Comparison of ENCODE assay signal across 8 mouse cellular contexts in the genomic region with DNA sequence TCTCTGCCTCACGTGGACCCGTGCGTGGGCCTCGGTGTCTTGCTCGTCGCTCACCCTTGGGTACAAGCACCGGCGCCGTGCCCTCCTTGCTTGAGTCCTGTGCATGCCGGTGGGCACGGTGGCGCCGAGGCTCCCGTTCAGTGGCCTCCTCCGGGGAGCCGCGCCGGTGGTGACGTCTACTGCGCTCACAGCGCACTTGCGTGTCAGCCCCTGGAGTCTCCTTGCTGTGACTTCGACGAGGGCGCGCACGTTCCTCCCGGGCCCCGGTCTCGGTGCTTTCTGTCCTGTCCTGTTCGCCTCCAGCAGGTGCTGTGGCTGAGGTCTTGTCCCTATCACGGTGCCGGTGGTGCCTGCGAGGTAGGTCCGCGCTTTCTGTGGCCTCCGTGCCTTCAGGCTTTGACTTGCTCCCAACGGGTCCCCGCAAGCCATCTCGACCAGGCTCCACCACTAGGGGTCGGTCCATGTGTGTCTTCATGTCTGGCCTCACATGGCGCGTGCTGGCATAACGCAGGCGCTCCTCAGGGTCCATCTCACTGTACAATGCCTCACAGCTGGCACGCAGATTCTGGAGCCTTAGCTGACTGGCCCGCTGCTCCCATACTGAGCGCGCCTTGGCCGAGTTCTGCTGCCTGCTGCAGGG.
DNase-seq lines count a peak whose midpoint lies in the region; TF ChIP-seq lines count a peak whose summit lies in the region.

No protein-coding gene starts in this region.

- no peaks in the 10 kb centered on the region for H3K27me3 ChIP-seq in spleen, adult 2 months (ENCODE audit: control insufficient read depth, insufficient read depth, low read length)
- peaks cover 33% of the 10 kb centered on the region for H3K27me3 ChIP-seq in embryonic facial prominence, embryonic 10.5 days (replicated peaks; ENCODE audit: low read depth, poor library complexity, severe bottlenecking)

- TF ChIP-seq CTCF in spleen, adult 2 months (IDR thresholded peaks at IDR 0.05; ENCODE audit: extremely low read depth, insufficient read depth, insufficient read length, insufficient replicate concordance): peak; percentile 36; the same call in 1 of the 2 replicates

- TF ChIP-seq POLR2A in spleen, adult 2 months (IDR thresholded peaks at IDR 0.05; ENCODE audit: low read depth, low read length): no peak

- no peaks in the 10 kb centered on the region for H3K36me3 ChIP-seq in spleen, adult 2 months (ENCODE audit: control insufficient read depth, insufficient read depth, low read length)
- no peaks in the 10 kb centered on the region for H3K36me3 ChIP-seq in embryonic facial prominence, embryonic 10.5 days (replicated peaks)

- H3K9me3 ChIP-seq in embryonic facial prominence, embryonic 10.5 days: no peaks in the 10 kb centered on the region

- peak in 1 of 2 experiments; percentile 29 for DNase-seq in spleen, adult 2 months (ENCODE audit: low read depth in 1 of 2, low spot score in 2 of 2)
- DNase-seq in spleen, adult 12 weeks (ENCODE audit: low spot score): no peak
- peak; percentile 72 for DNase-seq in embryonic facial prominence, embryonic 10.5 days (ENCODE audit: low spot score)
- DNase-seq in heart, postnatal 14 days: peak; percentile 24 to 46
- DNase-seq in layer of hippocampus, postnatal 14 days (ENCODE audit: low spot score in 2 of 2): peak; percentile 34 to 45
- DNase-seq in lung, postnatal 25 days (ENCODE audit: low spot score): peak; percentile 27
- peak; percentile 78 for DNase-seq in retina, postnatal 1 day
- peak; percentile 30 for DNase-seq in yolk sac, embryonic 10.5 days (ENCODE audit: low spot score)

- WGBS in spleen, adult 2 months: 32% methylated on average over 50 of the region's 50 CpGs
- WGBS in embryonic facial prominence, embryonic 10.5 days: 26% methylated on average over 50 of the region's 50 CpGs

- H3K4me1 ChIP-seq in spleen, adult 2 months (ENCODE audit: control insufficient read depth, insufficient read depth, insufficient read length): no peaks in the 10 kb centered on the region
- H3K4me1 ChIP-seq in embryonic facial prominence, embryonic 10.5 days: peaks cover 10% of the 10 kb centered on the region

- H3K4me3 ChIP-seq in spleen, adult 2 months (ENCODE audit: extremely low read depth, insufficient read depth, insufficient read length): no peak overlapping the region
- H3K4me3 ChIP-seq in embryonic facial prominence, embryonic 10.5 days: peak overlapping the region; percentile 50

- intact Hi-C loops in heart, postnatal 14 days (cut with DNase I): no loop called here

- H3K27ac ChIP-seq in spleen, adult 2 months (ENCODE audit: insufficient read depth, low read length): no peak overlapping the region
- H3K27ac ChIP-seq in embryonic facial prominence, embryonic 10.5 days (replicated peaks): peak overlapping the region; percentile 21; the same call in 1 of the 2 replicates
